Mouse (Mus musculus) neutrophil, adult 5-6 weeks (primary cell): ENCODE results near the gene Hamp2. TPM values are rescaled to one million over a fixed set of nuclear protein-coding genes. Genes with fewer than 3 reads are reported as not detected.
"Not testable (repeated sequence)": the region's sequence is repeated elsewhere in the genome, so short reads cannot be mapped to it uniquely, and the experiment has no call there.

Source experiments
- ATAC-seq: fragments of 151-379, 151-347 bp; 2 replicates; pipeline ENCODE4 v1.8.0; 2017; ENCODE audit warnings: mild to moderate bottlenecking, moderate TSS enrichment; ENCODE audit not compliant: insufficient number of reproducible peaks, poor library complexity, low FRiP score, severe bottlenecking; ENCODE audit errors: extremely low read depth
- total RNA-seq: library from RNA; stranded (forward); fragments of 200-1000 nt; gene quantifications from 2 replicates; pipeline ENCODE4 v1.2.3, GENCODE M21; 2017

Hamp2 gene
- total RNA-seq, 1 experiment from 2014 or later = not detected

DNA sequence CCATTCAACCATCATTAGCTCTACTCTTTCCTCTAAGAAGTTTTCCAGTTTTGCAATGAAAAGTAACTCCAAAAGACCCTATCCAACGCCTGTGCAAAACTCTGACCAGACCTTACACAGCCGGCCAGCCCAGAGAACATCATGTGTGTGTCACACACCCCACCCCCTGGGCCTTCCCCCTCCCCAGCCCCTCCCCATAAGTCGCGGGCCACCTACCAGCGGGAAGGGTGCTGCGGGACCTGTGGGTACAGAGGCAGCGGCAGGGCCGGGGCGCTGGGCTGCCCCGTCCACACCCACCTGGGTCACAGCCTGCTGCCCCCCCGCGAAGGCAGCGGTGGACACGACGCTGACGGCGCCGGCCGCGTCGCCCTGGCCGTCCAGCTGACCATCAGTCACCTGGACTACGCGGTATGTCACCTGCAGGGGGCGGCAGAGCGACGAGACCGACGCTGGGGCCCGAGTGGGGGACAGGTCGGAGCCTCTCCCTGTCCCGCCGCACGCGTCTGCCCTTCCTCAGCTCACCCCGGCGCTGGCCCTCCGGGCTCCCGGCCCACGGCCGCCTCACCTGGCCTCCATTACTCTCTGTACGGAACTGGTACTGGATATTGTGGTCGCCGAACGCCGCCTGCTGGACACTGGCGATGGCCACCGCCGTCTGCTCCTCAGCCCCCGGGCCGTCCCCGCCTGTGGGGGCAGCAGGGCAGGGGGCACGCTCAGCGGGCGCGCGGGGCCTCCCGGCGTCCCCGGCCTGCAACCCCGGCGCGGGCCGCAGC, 31.3 kb upstream of the Hamp2 start:
- ATAC-seq = peak; percentile 62

DNA sequence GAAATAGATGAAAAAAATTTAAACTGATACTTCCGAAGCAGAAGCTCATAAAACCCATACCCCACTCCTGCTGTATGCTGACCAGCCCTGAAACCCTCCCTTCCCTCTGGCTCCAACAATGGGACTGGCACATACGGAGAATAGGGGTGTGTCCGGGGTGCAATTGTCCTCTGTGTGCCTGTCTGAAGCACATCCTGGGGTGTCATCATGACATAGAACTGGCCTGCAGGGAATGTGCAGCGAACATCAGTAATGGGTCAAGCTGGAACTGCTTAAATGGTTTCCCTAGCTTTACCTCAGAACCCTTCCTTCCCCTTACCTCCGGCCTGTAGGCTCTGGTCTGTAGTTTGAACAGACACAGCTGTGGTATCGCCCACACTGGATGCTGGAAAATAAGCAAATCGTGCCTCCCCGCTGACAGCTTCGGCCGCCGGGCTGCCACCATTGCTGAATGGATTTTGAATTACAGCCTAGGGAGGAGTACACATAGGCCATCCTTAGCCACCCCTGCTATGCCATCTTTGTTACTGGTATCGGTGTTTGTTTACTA, 30.6 kb upstream of the Hamp2 start:
- ATAC-seq = no peak

DNA sequence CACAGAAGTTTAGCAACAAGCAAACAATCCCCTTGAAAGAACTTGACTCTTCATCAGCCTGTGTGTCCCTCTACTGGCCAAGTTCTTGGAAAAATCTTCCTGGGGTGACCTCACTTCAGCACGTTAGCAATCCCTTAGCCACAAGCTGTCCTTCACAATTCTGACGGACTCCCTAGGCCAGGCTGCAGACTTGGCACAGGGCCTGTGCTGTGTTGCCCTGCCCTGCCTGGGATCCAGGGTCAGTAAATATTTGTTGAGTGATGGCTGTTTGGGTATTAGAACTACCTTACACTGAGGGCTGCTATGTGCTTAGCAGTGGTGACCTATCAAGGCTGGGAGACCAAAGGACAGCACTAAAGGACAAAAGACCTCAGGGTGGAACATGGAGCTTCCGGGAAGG, 29.6 kb upstream of the Hamp2 start:
- no peak for ATAC-seq

DNA sequence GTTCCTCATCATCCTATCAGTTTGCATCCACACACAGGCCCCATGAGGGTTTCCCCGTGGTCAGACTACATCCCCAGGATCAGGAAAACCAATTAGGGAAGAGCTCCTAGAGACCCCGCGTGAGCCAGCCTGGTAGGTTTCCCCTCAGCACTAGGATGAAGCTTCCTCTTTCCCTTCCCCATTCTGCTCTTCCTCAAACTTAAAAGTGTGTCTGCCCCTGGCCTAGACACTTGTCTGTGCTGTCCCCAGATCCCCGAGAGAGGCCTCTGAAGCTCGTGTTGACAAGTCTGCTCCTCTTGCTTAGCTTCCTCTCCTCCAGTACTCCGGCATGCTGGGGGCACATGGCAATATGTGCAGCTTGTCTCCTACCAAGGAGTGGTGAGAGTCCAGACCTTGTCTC, 29.0 kb upstream of the Hamp2 start:
- no peak for ATAC-seq

DNA sequence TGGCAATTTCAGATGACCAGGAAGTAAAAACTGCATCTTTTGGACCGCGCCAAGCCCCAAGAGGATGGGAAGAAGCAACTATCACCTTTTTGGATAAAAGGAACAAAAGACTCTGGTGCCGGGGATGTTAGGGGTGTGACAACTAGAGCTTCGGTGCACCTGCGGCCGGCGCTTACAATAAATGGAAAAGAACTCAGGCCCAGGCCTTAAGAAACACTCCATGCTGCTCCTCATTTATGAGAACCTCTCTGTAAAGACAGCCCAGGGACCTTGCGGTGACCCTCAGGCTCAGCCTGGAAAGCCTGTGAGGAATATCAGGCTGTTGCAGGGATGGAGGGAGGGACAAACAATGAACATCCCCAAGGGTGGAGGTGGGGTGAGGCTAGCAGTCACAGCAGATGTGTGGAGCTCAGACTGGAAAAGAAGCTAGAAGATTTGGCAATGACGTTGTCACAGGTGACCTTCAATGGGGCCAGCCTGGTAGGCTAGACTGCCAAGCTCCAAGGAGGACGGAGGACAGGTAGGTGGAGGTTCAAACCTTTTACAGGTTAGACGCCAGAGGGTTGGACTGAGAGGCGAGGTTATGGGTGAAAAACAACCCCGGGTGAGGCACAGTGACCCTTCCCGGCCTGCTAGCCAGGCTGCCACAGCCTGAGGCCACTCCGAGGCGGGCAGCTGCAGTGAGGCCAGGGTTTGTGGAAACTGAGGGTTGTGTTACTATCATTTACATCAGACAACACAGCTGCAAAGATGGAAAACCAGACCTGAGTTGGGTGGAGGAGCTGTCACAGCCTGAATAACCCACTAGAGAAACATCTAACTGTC, 28.2 kb upstream of the Hamp2 start:
- ATAC-seq = no peak

DNA sequence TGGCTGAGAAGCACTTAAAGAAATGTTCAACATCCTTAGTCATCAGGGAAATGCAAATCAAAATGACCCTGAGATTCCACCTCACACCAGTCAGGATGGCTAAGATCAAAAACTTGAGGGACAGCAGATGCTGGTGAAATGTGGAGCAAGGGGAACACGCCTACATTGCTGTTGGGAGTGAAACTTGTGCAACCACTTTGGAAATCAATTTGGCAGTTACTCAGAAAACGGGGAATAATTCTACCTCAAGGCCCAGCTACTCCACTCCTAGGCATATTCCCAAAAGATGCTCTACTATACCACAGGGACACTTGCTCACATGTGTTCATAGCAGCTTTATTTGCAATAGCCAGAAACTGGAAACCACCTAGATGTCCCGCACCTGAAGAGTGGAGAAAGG, 25.4 kb upstream of the Hamp2 start:
- not testable (repeated sequence) for ATAC-seq

DNA sequence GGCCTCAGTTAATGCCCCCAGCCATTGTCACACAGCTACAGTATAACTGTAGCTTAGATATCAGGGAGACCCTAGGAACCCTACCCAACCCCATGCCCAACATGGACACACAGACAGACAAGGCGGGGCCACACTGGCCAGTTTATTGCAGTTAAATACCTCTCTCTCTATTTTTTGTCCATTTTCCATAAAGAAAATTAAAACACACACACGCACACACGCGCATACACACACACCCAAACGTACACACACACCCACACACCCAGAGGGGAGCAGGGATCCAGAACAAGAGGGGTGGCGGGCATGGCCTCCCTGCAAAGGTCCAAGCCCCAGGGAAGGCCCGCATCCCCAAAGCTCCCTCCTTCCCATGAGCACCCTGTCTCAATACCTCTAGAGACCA, 21.4 kb upstream of the Hamp2 start:
- ATAC-seq = no peak

DNA sequence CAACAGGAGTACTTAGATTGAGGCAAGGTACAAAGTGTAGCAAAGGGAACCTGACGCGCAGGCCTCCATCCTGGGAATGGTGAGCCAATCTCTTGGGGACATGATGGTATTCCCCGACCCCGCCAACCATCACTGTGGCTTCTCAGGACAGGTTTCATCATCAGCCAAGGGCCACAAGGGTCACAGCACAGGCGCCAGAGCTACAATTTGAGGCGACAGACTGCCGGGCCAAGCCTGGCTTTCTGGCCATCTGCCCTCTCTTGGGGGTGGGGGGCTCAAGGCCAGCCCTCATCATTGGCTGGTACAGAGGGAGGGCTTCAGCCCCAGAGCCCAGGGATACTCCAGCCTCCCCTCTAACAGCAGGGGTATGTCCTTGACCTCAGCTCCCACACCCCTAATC, 21.0 kb upstream of the Hamp2 start:
- ATAC-seq = not testable (repeated sequence)

DNA sequence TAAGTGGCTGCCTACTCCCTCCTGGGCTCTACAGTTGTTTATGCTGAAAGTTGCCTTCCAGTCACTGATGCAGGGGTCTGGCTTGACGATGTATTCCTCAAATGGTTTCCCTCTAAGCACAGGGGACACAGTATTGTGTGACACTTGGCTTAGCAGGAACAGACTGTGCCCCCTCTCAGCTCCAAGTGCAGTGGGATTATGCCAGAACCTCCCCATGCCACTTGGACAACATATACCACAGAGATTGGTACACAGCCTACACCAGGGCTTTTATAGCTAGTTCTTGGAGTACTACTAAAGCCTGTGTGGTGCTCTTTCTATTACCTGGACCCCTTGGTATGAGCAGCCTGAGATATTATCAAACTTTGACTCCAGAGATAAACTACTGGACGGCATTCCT, 20.2 kb upstream of the Hamp2 start:
- ATAC-seq = not testable (repeated sequence)

DNA sequence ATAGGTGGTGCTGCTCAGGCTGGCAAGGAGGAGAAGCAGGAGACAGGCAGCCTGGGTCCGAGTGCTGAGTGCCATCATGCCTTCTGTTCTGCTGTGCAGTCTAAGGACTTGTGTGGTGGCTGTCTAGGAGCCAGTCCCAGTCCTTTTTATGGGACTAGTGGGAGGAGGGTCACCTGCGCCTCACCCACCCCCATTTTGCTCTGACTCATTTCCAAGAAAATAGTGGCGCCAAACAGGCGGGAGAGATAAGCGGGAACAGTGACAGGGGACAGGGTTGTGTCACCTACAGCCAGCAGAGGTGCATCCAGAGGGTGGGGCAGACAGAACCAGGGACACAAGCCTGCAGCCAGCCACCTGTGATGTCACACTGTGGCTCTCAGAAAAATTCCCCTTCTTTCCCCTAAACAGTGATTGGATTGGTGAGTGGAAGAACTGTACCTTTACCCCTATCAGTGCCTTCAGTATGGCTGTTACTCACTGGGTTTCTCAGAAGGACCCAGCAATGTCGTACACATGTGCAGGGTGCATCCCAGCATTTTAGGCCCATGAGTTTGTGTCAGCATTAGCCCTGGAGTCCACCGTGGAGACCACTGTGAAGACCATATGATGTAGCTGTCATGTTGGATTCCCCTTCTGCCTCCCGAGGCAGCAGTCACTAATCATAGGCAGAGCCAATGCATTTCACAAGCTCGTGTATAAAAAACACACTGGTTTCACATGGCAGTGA, 19.6 kb upstream of the Hamp2 start, which contains the start of gene Hamp:
Gene Hamp (minus strand): TSS at position 124 of the 727 bp plus-strand sequence.
- ATAC-seq = no peak

DNA sequence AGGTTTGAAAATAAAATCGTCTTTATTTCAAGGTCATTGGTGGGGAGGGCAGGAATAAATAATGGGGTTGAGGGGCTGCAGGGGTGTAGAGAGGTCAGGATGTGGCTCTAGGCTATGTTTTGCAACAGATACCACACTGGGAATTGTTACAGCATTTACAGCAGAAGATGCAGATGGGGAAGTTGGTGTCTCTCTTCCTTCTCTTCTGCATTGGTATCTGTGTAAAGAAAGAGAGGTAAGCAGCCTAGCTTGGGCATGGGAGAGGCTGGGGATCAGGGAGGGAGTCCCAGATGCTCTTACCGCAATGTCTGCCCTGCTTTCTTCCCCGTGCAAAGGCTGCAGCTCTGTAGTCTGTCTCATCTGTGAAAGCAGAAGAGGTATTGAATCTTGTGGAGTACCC, 17.9 kb upstream of the Hamp2 start:
- not testable (repeated sequence) for ATAC-seq

DNA sequence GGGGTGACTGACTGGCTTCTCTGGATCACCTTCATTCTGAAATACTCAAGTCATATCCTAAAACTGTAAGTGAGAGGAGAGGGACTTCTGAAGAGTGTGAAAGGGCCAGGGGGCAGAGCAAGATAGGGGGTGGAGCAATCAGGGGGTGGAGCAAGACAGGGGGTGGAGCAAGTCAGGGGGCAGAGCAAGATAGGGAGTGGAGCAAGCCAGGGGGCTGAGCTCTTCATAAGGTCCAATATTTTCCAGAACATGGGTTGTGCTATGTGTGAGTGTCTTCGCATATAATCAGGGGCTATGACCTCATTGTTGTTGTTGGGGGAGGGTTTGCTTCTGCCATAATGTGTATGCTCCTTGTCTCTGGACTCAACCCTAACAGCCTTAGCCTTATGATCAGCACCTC, 15.6 kb upstream of the Hamp2 start:
- not testable (repeated sequence) for ATAC-seq

DNA sequence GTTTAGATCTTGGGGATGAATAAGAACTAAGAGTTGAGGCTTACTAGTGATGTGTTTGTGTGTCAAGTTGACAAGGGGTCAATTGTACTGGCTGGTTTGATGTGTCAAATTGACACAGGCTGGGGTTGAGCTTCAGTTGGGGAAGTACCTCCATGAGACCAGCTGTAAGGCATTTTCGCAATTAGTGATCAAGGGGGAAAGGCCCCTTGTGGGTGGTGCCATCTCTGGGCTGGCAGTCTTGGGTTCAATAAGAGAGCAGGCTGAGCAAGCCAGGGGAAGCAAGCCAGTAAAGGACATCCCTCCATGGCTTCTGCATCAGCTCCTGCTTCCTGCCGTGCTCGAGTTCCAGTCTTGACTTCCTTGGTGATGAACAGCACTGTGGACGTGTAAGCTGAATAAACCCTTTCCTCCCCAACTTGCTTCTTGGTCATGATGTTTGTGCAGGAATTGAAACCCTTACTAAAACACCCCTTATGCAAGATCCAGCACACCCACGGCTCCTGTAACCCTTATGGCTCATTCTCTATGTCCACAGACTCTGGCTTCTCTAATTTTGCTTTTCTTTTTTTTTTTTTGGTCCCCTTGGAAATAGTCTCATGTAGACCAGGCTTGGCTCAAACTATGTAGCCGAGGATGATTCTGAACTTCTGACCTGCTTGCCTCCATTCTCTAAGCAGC, 11.1 kb upstream of the Hamp2 start:
- not testable (repeated sequence) for ATAC-seq

DNA sequence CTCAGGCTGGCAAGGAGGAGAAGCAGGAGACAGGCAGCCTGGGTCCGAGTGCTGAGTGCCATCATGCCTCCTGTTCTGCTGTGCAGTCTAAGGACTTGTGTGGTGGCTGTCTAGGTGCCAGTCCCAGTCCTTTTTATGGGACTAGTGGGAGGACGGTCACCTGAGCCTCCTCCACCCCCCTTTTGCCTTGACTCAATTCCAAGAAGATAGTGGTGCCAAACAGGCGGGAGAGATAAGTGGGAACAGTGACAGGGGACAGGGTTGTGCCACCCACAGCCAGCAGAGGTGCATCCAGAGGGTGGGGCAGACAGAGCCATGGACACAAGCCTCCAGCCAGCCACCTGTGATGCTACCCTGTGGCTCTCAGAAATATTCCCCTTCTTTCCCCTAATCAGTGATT, 410 bp downstream of the Hamp2 start:
- ATAC-seq = no peak

DNA sequence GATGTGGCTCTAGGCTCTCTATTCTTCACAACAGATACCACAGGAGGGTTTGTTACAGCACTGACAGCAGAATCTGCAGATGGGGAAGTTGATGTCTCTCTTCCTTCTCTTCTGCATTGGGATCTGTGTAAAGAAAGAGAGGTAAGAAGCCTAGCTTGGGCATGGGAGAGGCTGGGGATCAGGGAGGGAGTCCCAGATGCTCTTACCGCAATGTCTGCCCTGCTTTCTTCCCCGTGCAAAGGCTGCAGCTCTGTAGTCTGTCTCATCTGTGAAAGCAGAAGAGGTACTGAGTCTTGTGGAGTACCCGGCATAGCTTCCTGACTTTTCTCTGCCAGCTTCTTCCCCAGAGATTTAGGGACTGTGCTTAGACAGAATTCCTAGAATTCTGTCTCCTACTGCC, 2.0 kb downstream of the Hamp2 start:
- not testable (repeated sequence) for ATAC-seq

DNA sequence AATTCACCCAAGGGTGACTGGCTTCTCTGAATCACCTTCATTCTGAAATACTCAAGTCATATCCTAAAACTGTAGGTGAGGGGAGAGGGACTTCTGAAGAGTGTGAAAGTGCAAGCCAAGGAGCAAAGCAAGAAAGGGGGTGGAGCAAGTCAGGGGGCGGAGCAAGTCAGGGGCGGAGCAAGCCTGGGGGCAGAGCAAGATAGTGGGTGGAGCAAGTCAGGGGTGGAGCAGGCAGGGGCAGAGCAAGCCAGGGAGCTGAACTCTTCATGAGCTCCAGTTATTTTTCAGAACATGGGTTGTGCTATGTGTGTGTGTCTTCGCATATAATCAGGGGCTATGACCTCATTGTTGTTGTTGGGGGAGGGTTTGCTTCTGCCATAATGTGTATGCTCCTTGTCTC, 4.3 kb downstream of the Hamp2 start:
- no peak for ATAC-seq

DNA sequence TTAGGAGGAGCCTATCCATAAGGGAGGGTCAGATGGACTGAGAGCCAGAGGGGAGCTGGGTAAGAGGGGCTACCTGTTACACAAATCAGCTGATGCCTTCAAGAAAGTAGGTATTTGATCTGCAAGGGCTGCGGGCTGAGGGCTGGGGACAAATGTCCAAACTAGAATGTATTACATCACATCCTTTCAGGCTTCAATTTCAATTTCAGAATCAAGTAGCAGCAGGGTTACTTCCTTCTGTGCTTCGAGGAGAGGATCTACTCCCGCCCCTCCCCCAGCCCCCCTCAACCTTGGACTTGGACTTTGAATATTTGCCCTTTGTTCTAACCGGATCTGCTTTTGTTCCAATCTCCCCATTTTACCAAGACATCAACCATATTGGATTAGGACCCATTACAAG, 7.3 kb downstream of the Hamp2 start:
- ATAC-seq = no peak

DNA sequence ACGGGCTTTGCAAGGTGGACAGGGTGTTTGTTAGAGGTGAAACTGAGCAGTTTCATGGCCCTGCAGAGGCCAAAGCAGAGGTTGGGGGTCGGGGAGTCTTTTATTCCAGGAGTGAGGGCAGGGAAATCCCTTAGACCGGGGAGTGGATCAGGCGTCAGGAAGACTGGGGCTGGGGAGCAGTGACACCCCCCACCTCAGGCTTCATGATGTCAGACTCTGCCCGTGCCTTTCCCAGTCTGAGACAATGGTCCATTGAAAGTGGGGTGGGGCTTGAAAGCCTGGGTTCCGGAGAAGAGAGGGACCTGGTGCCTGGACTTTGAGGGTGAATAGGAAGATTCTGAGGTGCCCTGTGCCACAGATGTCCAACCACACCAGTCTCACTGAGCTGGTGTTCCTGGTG, 7.8 kb downstream of the Hamp2 start:
- no peak for ATAC-seq

DNA sequence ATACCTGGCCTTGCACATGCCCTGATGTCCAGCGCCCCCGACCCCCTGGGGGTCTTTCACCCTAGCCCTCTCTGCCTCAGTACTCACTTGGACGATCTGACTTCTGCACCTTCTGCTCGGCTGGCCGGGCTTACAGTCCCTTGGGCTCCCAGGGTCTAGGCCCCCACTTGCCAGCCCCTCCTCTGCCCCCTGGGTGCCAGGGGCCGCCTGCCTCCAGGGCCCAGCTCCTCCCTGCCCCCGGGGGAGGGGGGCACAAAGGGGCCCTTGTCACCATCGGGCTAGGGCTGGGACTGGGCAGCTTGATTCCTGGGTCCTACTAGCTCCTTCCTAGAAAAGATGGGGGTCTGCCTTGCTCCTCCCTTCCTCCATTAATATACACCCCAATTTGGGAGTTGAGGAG, 9.7 kb downstream of the Hamp2 start, which contains the start of gene Mag:
Gene Mag (minus strand): TSS at position 142 of the 400 bp plus-strand sequence.
- ATAC-seq = no peak
